Mouse (Mus musculus): Measurements from ENCODE around the gene Olfr1508.

DNA sequence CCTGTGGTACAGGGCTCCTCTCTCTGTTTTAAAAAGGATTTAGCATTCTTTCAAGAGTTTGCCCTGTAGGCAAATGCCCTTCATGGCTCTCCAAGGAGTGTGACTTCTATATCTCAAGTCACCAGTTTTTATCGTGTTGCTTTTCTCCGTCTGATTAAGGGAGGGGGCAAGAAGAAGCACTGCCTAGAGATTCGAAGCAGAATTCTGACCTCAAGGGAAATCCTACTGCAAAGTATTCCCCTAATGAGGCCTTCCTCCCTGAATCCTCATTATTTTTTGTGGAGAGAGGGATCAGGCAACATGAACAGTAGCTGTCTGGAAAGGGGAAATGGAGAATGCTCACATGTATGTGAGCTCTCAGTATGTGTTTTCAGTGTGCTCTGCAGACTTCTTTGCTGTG is 53.0 kb downstream of the Olfr1508 start, which contains the start of gene Olfr1510:
- TF ChIP-seq POLR2A (IDR thresholded peaks at IDR 0.05; ENCODE audit: low read depth, low read length) = no peak
- TF ChIP-seq CTCF (IDR thresholded peaks at IDR 0.05; ENCODE audit: borderline replicate concordance, insufficient read depth, low read length) = no peak

Data from embryonic fibroblast, embryonic 13.5 days (primary cell).